Comparison of ENCODE assay signal across 30 mouse cellular contexts in the genomic region with DNA sequence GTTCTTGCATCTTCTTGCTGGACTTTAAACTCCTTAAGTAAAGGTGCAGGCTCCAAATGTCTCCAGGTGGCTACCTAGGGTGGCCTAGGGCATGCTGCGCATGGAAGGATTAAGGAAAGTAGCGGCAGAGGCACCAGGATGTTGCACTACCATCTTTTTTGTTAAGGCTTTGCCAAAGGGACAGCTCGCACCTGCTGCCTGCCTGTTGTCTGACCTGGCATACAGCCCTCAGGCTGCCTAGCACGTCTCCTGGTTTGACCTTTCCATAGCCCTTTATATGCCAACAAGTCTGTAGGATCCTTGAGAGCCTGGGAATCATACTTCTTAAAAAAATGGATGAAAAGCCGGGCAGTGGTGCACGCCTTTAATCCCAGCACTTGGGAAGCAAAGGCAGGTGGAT. TPM values are rescaled to one million over a fixed set of nuclear protein-coding genes. Genes with fewer than 3 reads are reported as not detected.
DNase-seq lines count a peak whose midpoint lies in the region; ATAC-seq and TF ChIP-seq lines count a peak whose summit lies in the region.
"Had no signal": no experiment of that assay in that cellular context is flagged by ENCODE, and none has a peak within 500 bp of the region (broad histone marks: within the 10 kb centered on the region; RNA-seq: fewer than 3 reads in every experiment).

No protein-coding gene starts in this region.

- H3K4me1 ChIP-seq in heart, embryonic 12.5 days (replicated peaks) = peaks cover 39% of the 10 kb centered on the region
- H3K4me1 ChIP-seq in liver, embryonic 11.5 days (replicated peaks; ENCODE audit: control insufficient read depth, insufficient read depth, low read length) = peaks cover 34% of the 10 kb centered on the region
- peaks cover 35% of the 10 kb centered on the region for H3K4me1 ChIP-seq in liver, postnatal 0 days (ENCODE audit: insufficient read depth)
- peaks cover 22% of the 10 kb centered on the region for H3K4me1 ChIP-seq in embryonic facial prominence, embryonic 10.5 days

- peaks cover 33% of the 10 kb centered on the region for H3K36me3 ChIP-seq in heart, embryonic 12.5 days
- H3K36me3 ChIP-seq in liver, embryonic 11.5 days (ENCODE audit: control insufficient read depth, insufficient read depth, low read length) = peaks cover 17% of the 10 kb centered on the region
- peaks cover 17% of the 10 kb centered on the region for H3K36me3 ChIP-seq in liver, postnatal 0 days (replicated peaks; ENCODE audit: insufficient read depth, low read length)
- peaks cover 35% of the 10 kb centered on the region for H3K36me3 ChIP-seq in embryonic facial prominence, embryonic 10.5 days (replicated peaks)

- peak overlapping the region; percentile 66 for H3K27ac ChIP-seq in gastrocnemius, adult 2 months
- no peak overlapping the region for H3K27ac ChIP-seq in heart, embryonic 12.5 days (ENCODE audit: poor library complexity, severe bottlenecking)
- H3K27ac ChIP-seq in liver, embryonic 11.5 days (ENCODE audit: low read depth, low read length) = no peak overlapping the region
- no peak overlapping the region for H3K27ac ChIP-seq in liver, postnatal 0 days (ENCODE audit: low read depth)
- H3K27ac ChIP-seq in embryonic facial prominence, embryonic 10.5 days (replicated peaks) = no peak overlapping the region
- H3K27ac ChIP-seq: forebrain, embryonic 10.5 days; forebrain, embryonic 13.5 days; heart, embryonic 13.5 days; hindbrain, embryonic 14.5 days; hindbrain, postnatal 0 days had no signal

- H3K27me3 ChIP-seq in heart, embryonic 12.5 days (replicated peaks) = no peaks in the 10 kb centered on the region
- H3K27me3 ChIP-seq in liver, embryonic 11.5 days (replicated peaks; ENCODE audit: control insufficient read depth, insufficient read depth, low read length) = no peaks in the 10 kb centered on the region
- no peaks in the 10 kb centered on the region for H3K27me3 ChIP-seq in liver, postnatal 0 days (ENCODE audit: insufficient read depth, low read length)
- H3K27me3 ChIP-seq in embryonic facial prominence, embryonic 10.5 days (replicated peaks; ENCODE audit: low read depth, poor library complexity, severe bottlenecking) = no peaks in the 10 kb centered on the region
- H3K27me3 ChIP-seq: CH12.LX; forebrain, embryonic 13.5 days; heart, embryonic 13.5 days; Patski had no signal

- 87% methylated on average over 6 of the region's 6 CpGs for WGBS in heart, embryonic 12.5 days
- WGBS in liver, embryonic 11.5 days = 90% methylated on average over 6 of the region's 6 CpGs
- WGBS in liver, postnatal 0 days (ENCODE audit: insufficient replicate concordance) = 86% methylated on average over 6 of the region's 6 CpGs
- 91% methylated on average over 6 of the region's 6 CpGs for WGBS in embryonic facial prominence, embryonic 10.5 days

- H3K4me3 ChIP-seq in gastrocnemius, adult 2 months = no peak overlapping the region
- H3K4me3 ChIP-seq in heart, embryonic 12.5 days = no peak overlapping the region
- no peak overlapping the region for H3K4me3 ChIP-seq in liver, embryonic 11.5 days (ENCODE audit: low read depth, low read length)
- H3K4me3 ChIP-seq in liver, postnatal 0 days (ENCODE audit: low read depth, low read length) = no peak overlapping the region
- 0 out of 2 replicates have a peak overlapping the region, but pooled peaks have one; percentile 4 for H3K4me3 ChIP-seq in embryonic facial prominence, embryonic 10.5 days
- H3K4me3 ChIP-seq: forebrain, embryonic 10.5 days; forebrain, embryonic 13.5 days; heart, embryonic 13.5 days had no signal

- H3K9ac ChIP-seq in heart, embryonic 12.5 days = no peak overlapping the region
- H3K9ac ChIP-seq in liver, embryonic 11.5 days (ENCODE audit: low read depth, low read length) = no peak overlapping the region
- no peak overlapping the region for H3K9ac ChIP-seq in liver, postnatal 0 days (replicated peaks)
- H3K9ac ChIP-seq: forebrain, embryonic 13.5 days; heart, embryonic 13.5 days; hindbrain, embryonic 14.5 days had no signal

- TF ChIP-seq EP300 in liver, postnatal 0 days (IDR thresholded peaks at IDR 0.05; ENCODE audit: low read depth) = no peak

- H3K4me2 ChIP-seq in heart, embryonic 12.5 days = no peak overlapping the region
- peak overlapping the region; percentile 13 for H3K4me2 ChIP-seq in liver, embryonic 11.5 days
- no peak overlapping the region for H3K4me2 ChIP-seq in liver, postnatal 0 days (ENCODE audit: low read depth, low read length)
- H3K4me2 ChIP-seq: forebrain, embryonic 13.5 days; heart, embryonic 13.5 days; hindbrain, embryonic 14.5 days had no signal

- ATAC-seq in heart, embryonic 12.5 days (ENCODE audit: insufficient number of reproducible peaks, low FRiP score) = no peak
- ATAC-seq in liver, embryonic 11.5 days (replicated peaks; ENCODE audit: low FRiP score) = no peak
- ATAC-seq in liver, postnatal 0 days = no peak
- ATAC-seq: forebrain, embryonic 13.5 days; forebrain, embryonic 16.5 days; hindbrain, postnatal 0 days; inflammation-experienced regulatory T-cells, adult 6 months; intestine, embryonic 16.5 days; Patski had no signal

- peak; percentile 75 for DNase-seq in gastrocnemius, adult 2 months
- DNase-seq in gastrocnemius, postnatal 36 days = no peak
- peak; percentile 86 for DNase-seq in heart, adult 11 months
- DNase-seq in liver, embryonic 11.5 days (ENCODE audit: low spot score) = no peak
- no peak for DNase-seq in liver, postnatal 0 days
- DNase-seq in embryonic facial prominence, embryonic 10.5 days (ENCODE audit: low spot score) = no peak
- no peak for DNase-seq in right cerebral cortex, postnatal 4 days
- DNase-seq: adrenal gland, postnatal 10 days; adrenal gland, postnatal 36 days; B cell, adult 2 months; cerebellum, adult 11 months; cerebellum, postnatal 36 days; embryo, embryonic 11 days; heart, postnatal 36 days; kidney, adult 18-20 months had no signal

- no peaks in the 10 kb centered on the region for H3K9me3 ChIP-seq in heart, embryonic 12.5 days (replicated peaks)
- no peaks in the 10 kb centered on the region for H3K9me3 ChIP-seq in liver, embryonic 11.5 days (ENCODE audit: control insufficient read depth, low read length)
- H3K9me3 ChIP-seq in liver, postnatal 0 days (ENCODE audit: low read length) = no peaks in the 10 kb centered on the region
- no peaks in the 10 kb centered on the region for H3K9me3 ChIP-seq in embryonic facial prominence, embryonic 10.5 days
- H3K9me3 ChIP-seq: forebrain, embryonic 10.5 days; forebrain, embryonic 13.5 days; G1E; heart, embryonic 13.5 days had no signal

- intact Hi-C loops in gastrocnemius, adult 2 months (cut with DNase I) = loop anchor here (10.0 kb wide), 1 partner anchor 648 kb away; a partner anchor contains a TSS
- intact Hi-C loops in gastrocnemius, postnatal 36 days (cut with DNase I) = no loop called here

- TF ChIP-seq CTCF in gastrocnemius, adult 2 months (IDR thresholded peaks at IDR 0.05) = no peak
- no peak for TF ChIP-seq CTCF in liver, postnatal 0 days (IDR thresholded peaks at IDR 0.05; ENCODE audit: low read depth)

RNA-seq across cellular contexts. Expression of a gene that starts 4.0 kb away (rescaled TPM):
- total RNA-seq in gastrocnemius, adult 2 months (2021) = 10 to 100 TPM; 35.0 to 38.4 TPM
- total RNA-seq in gastrocnemius, postnatal 36 days (2021) = 10 to 100 TPM; 27.3 to 33.8 TPM
- polyA plus RNA-seq in heart, embryonic 12.5 days (2016; fragmentation: Nextera tagmentation; extraction: Ambion mirVana) = 67.4 and 70.1 TPM in 2 replicates
- polyA plus RNA-seq in liver, embryonic 11.5 days (2014; fragmentation: Nextera tagmentation; extraction: Ambion mirVana) = 113 and 114 TPM in 2 replicates
- polyA plus RNA-seq in liver, postnatal 0 days (2015; fragmentation: Nextera tagmentation; extraction: Ambion mirVana) = 54.8 and 55.3 TPM in 2 replicates
- polyA plus RNA-seq in embryonic facial prominence, embryonic 10.5 days (2016; fragmentation: Nextera tagmentation; extraction: Ambion mirVana) = 89.7 and 91.9 TPM in 2 replicates

RNA-seq across cellular contexts. Expression of a gene that starts 4.1 kb away (rescaled TPM):
- not detected for total RNA-seq in gastrocnemius, adult 2 months (2021)
- not detected for total RNA-seq in gastrocnemius, postnatal 36 days (2021)
- polyA plus RNA-seq in heart, embryonic 12.5 days (2016; fragmentation: Nextera tagmentation; extraction: Ambion mirVana) = 1.4 and 2.2 TPM in 2 replicates
- 15.3 and 16.4 TPM in 2 replicates for polyA plus RNA-seq in liver, embryonic 11.5 days (2014; fragmentation: Nextera tagmentation; extraction: Ambion mirVana)
- polyA plus RNA-seq in liver, postnatal 0 days (2015; fragmentation: Nextera tagmentation; extraction: Ambion mirVana) = 3.5 and 4.1 TPM in 2 replicates
- polyA plus RNA-seq in embryonic facial prominence, embryonic 10.5 days (2016; fragmentation: Nextera tagmentation; extraction: Ambion mirVana) = 0.26 and 0.76 TPM in 2 replicates
- total RNA-seq: granulocyte monocyte progenitor cell, adult 5-6 weeks; hindbrain, postnatal 0 days had no signal
- polyA plus RNA-seq: cerebellum, adult 2 months; cortical plate, adult 2 months had no signal

RNA-seq across cellular contexts. Expression of a gene that starts 4.2 kb away (rescaled TPM):
- 100 to 1,000 TPM; 264 to 408 TPM for total RNA-seq in gastrocnemius, adult 2 months (2021)
- 100 to 1,000 TPM; 308 to 309 TPM for total RNA-seq in gastrocnemius, postnatal 36 days (2021)
- polyA plus RNA-seq in heart, embryonic 12.5 days (2016; fragmentation: Nextera tagmentation; extraction: Ambion mirVana) = 227 and 229 TPM in 2 replicates
- polyA plus RNA-seq in liver, embryonic 11.5 days (2014; fragmentation: Nextera tagmentation; extraction: Ambion mirVana) = 115 and 126 TPM in 2 replicates
- 140 and 143 TPM in 2 replicates for polyA plus RNA-seq in liver, postnatal 0 days (2015; fragmentation: Nextera tagmentation; extraction: Ambion mirVana)
- 135 and 137 TPM in 2 replicates for polyA plus RNA-seq in embryonic facial prominence, embryonic 10.5 days (2016; fragmentation: Nextera tagmentation; extraction: Ambion mirVana)

RNA-seq across cellular contexts. Expression of a gene that starts 11.4 kb away (rescaled TPM):
- total RNA-seq in gastrocnemius, adult 2 months (2021) = 100 to 1,000 TPM; 252 to 257 TPM
- 100 to 1,000 TPM; 288 to 339 TPM for total RNA-seq in gastrocnemius, postnatal 36 days (2021)
- polyA plus RNA-seq in heart, embryonic 12.5 days (2016; fragmentation: Nextera tagmentation; extraction: Ambion mirVana) = 1,661 and 1,678 TPM in 2 replicates
- polyA plus RNA-seq in liver, embryonic 11.5 days (2014; fragmentation: Nextera tagmentation; extraction: Ambion mirVana) = 2,285 and 2,367 TPM in 2 replicates
- polyA plus RNA-seq in liver, postnatal 0 days (2015; fragmentation: Nextera tagmentation; extraction: Ambion mirVana) = 918 and 940 TPM in 2 replicates
- 2,153 and 2,165 TPM in 2 replicates for polyA plus RNA-seq in embryonic facial prominence, embryonic 10.5 days (2016; fragmentation: Nextera tagmentation; extraction: Ambion mirVana)

RNA-seq across cellular contexts. Expression of a gene that starts 14.0 kb away (rescaled TPM):
- total RNA-seq in gastrocnemius, adult 2 months (2021) = 1,000 to 10,000 TPM; 7,153 to 7,488 TPM
- 1,000 to 10,000 TPM; 8,161 to 9,332 TPM for total RNA-seq in gastrocnemius, postnatal 36 days (2021)
- 238 and 239 TPM in 2 replicates for polyA plus RNA-seq in heart, embryonic 12.5 days (2016; fragmentation: Nextera tagmentation; extraction: Ambion mirVana)
- polyA plus RNA-seq in liver, embryonic 11.5 days (2014; fragmentation: Nextera tagmentation; extraction: Ambion mirVana) = 19.8 and 20.1 TPM in 2 replicates
- 4.0 and 21.3 TPM in 2 replicates for polyA plus RNA-seq in liver, postnatal 0 days (2015; fragmentation: Nextera tagmentation; extraction: Ambion mirVana)
- 72.9 and 88.4 TPM in 2 replicates for polyA plus RNA-seq in embryonic facial prominence, embryonic 10.5 days (2016; fragmentation: Nextera tagmentation; extraction: Ambion mirVana)

Comparison
In these comparisons a context has a peak if more than half of its experiments do, and no peak if none do; other contexts are left out.
1. DNase-seq: peak in gastrocnemius, adult 2 months (single experiment) and heart, adult 11 months (single experiment); none in gastrocnemius, postnatal 36 days (0 of 2), liver, embryonic 11.5 days (single experiment), liver, postnatal 0 days (single experiment), embryonic facial prominence, embryonic 10.5 days (single experiment) and right cerebral cortex, postnatal 4 days (single experiment).